Mouse (Mus musculus) gastrocnemius, postnatal 36 days (tissue): ENCODE measurements around the gene Ugt1a6a. TPM values are rescaled to one million over a fixed set of nuclear protein-coding genes. Genes with fewer than 3 reads are reported as not detected.

Experiments used
- DNase-seq, 2 experiments: peaks; one replicate each; pipeline ENCODE4 v3.0.0; 2022
- intact Hi-C: fragments of 180-260 bp; cut with DNase I; formaldehyde crosslinking; loops from one replicate; pipeline ENCODE4 v1.15.1; 2025
- total RNA-seq, 2 experiments: library from RNA; stranded (reverse); gene quantifications; 2 replicates each; pipeline ENCODE4 v1.2.3; 2021

The Ugt1a6a gene
- total RNA-seq, 2 experiments from 2014 or later, result 0.64 to 1.0 TPM

GRCm38 (mm10) chr1:88225741-88226140 is 91.1 kb downstream of the Ugt1a6a start:
- DNase-seq, result no peak
- intact Hi-C loops, result no loop called here

- DNase-seq, result peak; percentile 8 to 10
- intact Hi-C loops, result no loop called here
Observed at GRCm38 (mm10) chr1:88226670-88227379, 92.2 kb downstream of the Ugt1a6a start, which contains the start of gene Mroh2a. Gene Mroh2a, plus strand, starts transcription at chr1:88226986.

- peak in 1 of 2 experiments; percentile 13 for DNase-seq
- intact Hi-C loops, result no loop called here
Observed at GRCm38 (mm10) chr1:88227482-88227881, 92.9 kb downstream of the Ugt1a6a start.

GRCm38 (mm10) chr1:88228121-88228520 is 93.5 kb downstream of the Ugt1a6a start:
- intact Hi-C loops, result no loop called here
- peak; percentile 5 to 22 for DNase-seq

- DNase-seq, result no peak
- intact Hi-C loops, result no loop called here
Observed at GRCm38 (mm10) chr1:88229566-88229965, 95.0 kb downstream of the Ugt1a6a start.

GRCm38 (mm10) chr1:88229986-88230385 is 95.4 kb downstream of the Ugt1a6a start:
- DNase-seq, result peak in 1 of 2 experiments; percentile 5
- intact Hi-C loops, result no loop called here

GRCm38 (mm10) chr1:88230421-88230820 is 95.8 kb downstream of the Ugt1a6a start:
- intact Hi-C loops, result no loop called here
- DNase-seq, result peak in 1 of 2 experiments; percentile 6

- intact Hi-C loops, result no loop called here
- DNase-seq, result peak in 1 of 2 experiments; percentile 10
Observed at GRCm38 (mm10) chr1:88230981-88231802, 96.6 kb downstream of the Ugt1a6a start.

GRCm38 (mm10) chr1:88231803-88232499 is 97.3 kb downstream of the Ugt1a6a start:
- intact Hi-C loops, result no loop called here
- peak; percentile 4 to 15 for DNase-seq

- intact Hi-C loops, result no loop called here
- peak; percentile 3 to 17 for DNase-seq
Observed at GRCm38 (mm10) chr1:88232664-88233380, 98.2 kb downstream of the Ugt1a6a start.

- peak; percentile 3 to 39 for DNase-seq
- intact Hi-C loops, result no loop called here
Observed at GRCm38 (mm10) chr1:88233421-88234247, 99.0 kb downstream of the Ugt1a6a start.

- intact Hi-C loops, result no loop called here
Observed at GRCm38 (mm10) chr1:88234248-88234610, 99.6 kb downstream of the Ugt1a6a start.

GRCm38 (mm10) chr1:88234646-88235045 is 100.0 kb downstream of the Ugt1a6a start:
- intact Hi-C loops, result no loop called here
- DNase-seq, result peak in 1 of 2 experiments; percentile 19

More at GRCm38 (mm10) chr1:88234248-88234610, 99.6 kb downstream of the Ugt1a6a start:
- DNase-seq, result no peak

- intact Hi-C loops, result no loop called here
- peak in 1 of 2 experiments; percentile 38 for DNase-seq
Observed at GRCm38 (mm10) chr1:88235046-88235893, 100.7 kb downstream of the Ugt1a6a start.

GRCm38 (mm10) chr1:88235894-88236415 is 101.3 kb downstream of the Ugt1a6a start:
- DNase-seq, result no peak

GRCm38 (mm10) chr1:88237311-88237710 is 102.7 kb downstream of the Ugt1a6a start:
- intact Hi-C loops, result no loop called here
- DNase-seq, result peak in 1 of 2 experiments; percentile 31

More at GRCm38 (mm10) chr1:88235894-88236415, 101.3 kb downstream of the Ugt1a6a start:
- intact Hi-C loops, result no loop called here

GRCm38 (mm10) chr1:88238771-88239170 is 104.2 kb downstream of the Ugt1a6a start:
- no peak for DNase-seq
- intact Hi-C loops, result no loop called here

- DNase-seq, result peak in 1 of 2 experiments; percentile 18
- intact Hi-C loops, result no loop called here
Observed at GRCm38 (mm10) chr1:88240072-88240471, 105.5 kb downstream of the Ugt1a6a start.
